Mouse (Mus musculus) kidney, embryonic 16.5 days (tissue): ENCODE data around the gene Hist2h4. TPM values are rescaled to one million over a fixed set of nuclear protein-coding genes. Genes with fewer than 3 reads are reported as not detected.
"Not testable (repeated sequence)": the region's sequence is repeated elsewhere in the genome, so short reads cannot be mapped to it uniquely, and the experiment has no call there.

Experiments used
- ATAC-seq: fragments of 200-750 bp; cut with Nextera tagmentation; 2 replicates; pipeline ENCODE4 v1.8.0; 2017; ENCODE audit warnings: moderate TSS enrichment; ENCODE audit not compliant: low FRiP score, low TSS enrichment
- H3K27ac ChIP-seq: fragments of 300-500 bp; sonication (generic); 2 replicates; pipeline ENCODE4 v1.5.1; 2014; ENCODE audit warnings: low read length
- H3K27me3 ChIP-seq: fragments of 300-500 bp; sonication (generic); 2 replicates; pipeline ENCODE4 v1.6.1; 2014; ENCODE audit warnings: low read length, control low read depth, mixed read lengths; ENCODE audit not compliant: insufficient read depth
- H3K36me3 ChIP-seq: fragments of 300-500 bp; sonication (generic); 2 replicates; pipeline ENCODE4 v1.6.1; 2014; ENCODE audit warnings: low read length, control low read depth, mixed read lengths; ENCODE audit not compliant: insufficient read depth
- H3K4me1 ChIP-seq: fragments of 300-500 bp; sonication (generic); 2 replicates; pipeline ENCODE4 v1.6.1; 2014; ENCODE audit warnings: low read length, control low read depth, mixed read lengths; ENCODE audit not compliant: insufficient read depth
- H3K4me2 ChIP-seq: fragments of 300-500 bp; sonication (generic); replicated peaks from 2 replicates; pipeline ENCODE4 v1.6.1; 2014; ENCODE audit warnings: low read depth, low read length
- H3K4me3 ChIP-seq: fragments of 300-500 bp; sonication (generic); 2 replicates; pipeline ENCODE4 v1.5.1; 2014; ENCODE audit warnings: mild to moderate bottlenecking, low read length
- H3K9ac ChIP-seq: fragments of 300-500 bp; sonication (generic); replicated peaks from 2 replicates; pipeline ENCODE4 v1.6.1; 2014; ENCODE audit warnings: low read length
- H3K9me3 ChIP-seq: fragments of 300-500 bp; sonication (generic); 2 replicates; pipeline ENCODE4 v1.6.1; 2016; ENCODE audit warnings: low read length, control low read depth
- WGBS: fragments of 180-500 bp; shearing (Covaris S2); extraction: QIAGEN DNeasy Blood & Tissue Kit; methylation state at CpG from one replicate; pipeline ENCODE4 v1.1.7; 2014; 5-methylcytosine and 5-hydroxymethylcytosine counted together
- polyA plus RNA-seq: library from polyadenylated mRNA; unstranded; fragments of >200 nt; fragmentation: Nextera tagmentation; extraction: Ambion mirVana; gene quantifications from 2 replicates; pipeline ENCODE4 v1.2.1, GENCODE M21; 2015

The Hist2h4 gene
- polyA plus RNA-seq, 1 experiment from 2014 or later: 10.8 TPM

GRCm38 (mm10) chr3:96238954-96239793 lies 23.9 kb downstream of the Hist2h4 start, which contains the start of gene Hist2h3c2:
Hist2h3c2 (minus strand) TSS chr3:96239127.
- H3K4me3 ChIP-seq: peak within 1 kb of the TSS; percentile 63
- not testable (repeated sequence) for H3K9me3 ChIP-seq, H3K27me3 ChIP-seq, H3K36me3 ChIP-seq
- H3K9ac ChIP-seq: peak within 1 kb of the TSS; percentile 82
- WGBS: 0% methylated on average over 4 of the region's 68 CpGs
- ATAC-seq: peak; percentile 95
- peaks cover 30% of the 10 kb centered on the region for H3K4me1 ChIP-seq
- H3K4me2 ChIP-seq: peak within 1 kb of the TSS; percentile 70
- peak within 1 kb of the TSS; percentile 87 for H3K27ac ChIP-seq

- Histone ChIP-seq H3K36me3 (no peaks in the 10 kb centered on the region), H3K27me3 (no peaks in the 10 kb centered on the region), H3K27ac (peak overlapping the region; percentile 87), H3K9ac (peak overlapping the region; percentile 82), H3K4me3 (peak overlapping the region; percentile 63), H3K4me1 (peaks cover 23% of the 10 kb centered on the region), H3K9me3 (no peaks in the 10 kb centered on the region), H3K4me2 (peak overlapping the region; percentile 70)
- ATAC-seq: no peak
- WGBS: 2% methylated on average over 12 of the region's 12 CpGs
These were observed 25.1 kb downstream of the Hist2h4 start for GRCm38 (mm10) chr3:96237904-96238511.

- ATAC-seq: no peak
- no peaks in the 10 kb centered on the region for H3K9me3 ChIP-seq
- peak overlapping the region; percentile 87 for H3K27ac ChIP-seq
- WGBS: 16% methylated on average over 7 of the region's 7 CpGs
- H3K36me3 ChIP-seq: no peaks in the 10 kb centered on the region
- H3K27me3 ChIP-seq: no peaks in the 10 kb centered on the region
- peak overlapping the region; percentile 70 for H3K4me2 ChIP-seq
- peak overlapping the region; percentile 82 for H3K9ac ChIP-seq
- H3K4me1 ChIP-seq: peaks cover 23% of the 10 kb centered on the region
- H3K4me3 ChIP-seq: peak overlapping the region; percentile 63
These were observed 25.7 kb downstream of the Hist2h4 start for GRCm38 (mm10) chr3:96237335-96237903.

GRCm38 (mm10) chr3:96236834-96237334 lies 26.2 kb downstream of the Hist2h4 start:
- H3K27me3 ChIP-seq: no peaks in the 10 kb centered on the region
- WGBS: 74% methylated on average over 4 of the region's 4 CpGs
- H3K27ac ChIP-seq: peak overlapping the region; percentile 87
- ATAC-seq: no peak
- peaks cover 23% of the 10 kb centered on the region for H3K4me1 ChIP-seq
- no peaks in the 10 kb centered on the region for H3K36me3 ChIP-seq
- peak overlapping the region; percentile 63 for H3K4me3 ChIP-seq
- peak overlapping the region; percentile 82 for H3K9ac ChIP-seq
- peak overlapping the region; percentile 70 for H3K4me2 ChIP-seq
- H3K9me3 ChIP-seq: no peaks in the 10 kb centered on the region

GRCm38 (mm10) chr3:96235836-96236235 lies 27.3 kb downstream of the Hist2h4 start:
- 21% methylated on average over 3 of the region's 3 CpGs for WGBS
- Histone ChIP-seq H3K36me3 (no peaks in the 10 kb centered on the region), H3K9me3 (no peaks in the 10 kb centered on the region), H3K4me3 (no peak overlapping the region), H3K4me2 (no peak overlapping the region), H3K27me3 (no peaks in the 10 kb centered on the region), H3K27ac (no peak overlapping the region), H3K9ac (no peak overlapping the region), H3K4me1 (peaks cover 21% of the 10 kb centered on the region)
- no peak for ATAC-seq

GRCm38 (mm10) chr3:96234914-96235313 lies 28.2 kb downstream of the Hist2h4 start:
- ATAC-seq: no peak
- no peak overlapping the region for H3K27ac ChIP-seq
- no peaks in the 10 kb centered on the region for H3K27me3 ChIP-seq
- no peak overlapping the region for H3K4me2 ChIP-seq
- no peak overlapping the region for H3K9ac ChIP-seq
- no peak overlapping the region for H3K4me3 ChIP-seq
- 85% methylated on average over 2 of the region's 2 CpGs for WGBS
- no peaks in the 10 kb centered on the region for H3K9me3 ChIP-seq
- H3K4me1 ChIP-seq: peaks cover 19% of the 10 kb centered on the region
- H3K36me3 ChIP-seq: no peaks in the 10 kb centered on the region

GRCm38 (mm10) chr3:96231758-96232120 lies 31.4 kb downstream of the Hist2h4 start:
- 66% methylated on average over 2 of the region's 2 CpGs for WGBS
- no peak overlapping the region for H3K4me2 ChIP-seq
- no peaks in the 10 kb centered on the region for H3K27me3 ChIP-seq
- no peak overlapping the region for H3K4me3 ChIP-seq
- H3K36me3 ChIP-seq: no peaks in the 10 kb centered on the region
- H3K4me1 ChIP-seq: peaks cover 10% of the 10 kb centered on the region
- H3K27ac ChIP-seq: no peak overlapping the region
- no peak for ATAC-seq
- H3K9me3 ChIP-seq: no peaks in the 10 kb centered on the region
- no peak overlapping the region for H3K9ac ChIP-seq

GRCm38 (mm10) chr3:96230910-96231757 lies 32.0 kb downstream of the Hist2h4 start:
- Histone ChIP-seq H3K27ac (no peak overlapping the region), H3K9me3 (no peaks in the 10 kb centered on the region), H3K9ac (no peak overlapping the region), H3K4me1 (peaks cover 10% of the 10 kb centered on the region; the same call in 1 of the 2 replicates), H3K36me3 (no peaks in the 10 kb centered on the region), H3K4me2 (no peak overlapping the region), H3K4me3 (no peak overlapping the region), H3K27me3 (no peaks in the 10 kb centered on the region)
- WGBS: 81% methylated on average over 4 of the region's 4 CpGs
- ATAC-seq: no peak

GRCm38 (mm10) chr3:96230404-96230803 lies 32.7 kb downstream of the Hist2h4 start:
- H3K4me3 ChIP-seq: no peak overlapping the region
- no peak overlapping the region for H3K9ac ChIP-seq
- H3K27me3 ChIP-seq: no peaks in the 10 kb centered on the region
- ATAC-seq: no peak
- H3K27ac ChIP-seq: no peak overlapping the region
- 76% methylated on average over 2 of the region's 2 CpGs for WGBS
- no peaks in the 10 kb centered on the region for H3K9me3 ChIP-seq
- H3K4me2 ChIP-seq: no peak overlapping the region
- no peaks in the 10 kb centered on the region for H3K36me3 ChIP-seq
- H3K4me1 ChIP-seq: peaks cover 17% of the 10 kb centered on the region; the same call in 1 of the 2 replicates
